Comparison of ENCODE assay signal across 8 mouse cellular contexts in genomic region chr11:108223154-108223553, GRCm38 (mm10).
DNase-seq lines count a peak whose midpoint lies in the region; ATAC-seq and TF ChIP-seq lines count a peak whose summit lies in the region.

No protein-coding gene starts in this region.

- H3K4me1 ChIP-seq in cerebellum, adult 2 months (ENCODE audit: control insufficient read depth, insufficient read depth, low read length): peaks cover 17% of the 10 kb centered on the region; the same call in 1 of the 2 replicates
- H3K4me1 ChIP-seq in spleen, adult 2 months (ENCODE audit: control insufficient read depth, insufficient read depth, insufficient read length): peaks cover 11% of the 10 kb centered on the region; the same call in 1 of the 2 replicates
- H3K4me1 ChIP-seq in limb, embryonic 15.5 days: peaks cover 41% of the 10 kb centered on the region
- H3K4me1 ChIP-seq in midbrain, embryonic 11.5 days (ENCODE audit: control insufficient read depth, insufficient read depth, low read length): peaks cover 7% of the 10 kb centered on the region; the same call in 1 of the 2 replicates

- ATAC-seq in limb, embryonic 15.5 days (ENCODE audit: insufficient number of reproducible peaks, low FRiP score, low TSS enrichment, low read depth): no peak
- peak; percentile 28 for ATAC-seq in neutrophil, adult 5-6 weeks (ENCODE audit: extremely low read depth, insufficient number of reproducible peaks, low FRiP score, poor library complexity, severe bottlenecking)
- ATAC-seq in midbrain, embryonic 11.5 days (ENCODE audit: low FRiP score): no peak

- no peaks in the 10 kb centered on the region for H3K36me3 ChIP-seq in spleen, adult 2 months (ENCODE audit: control insufficient read depth, insufficient read depth, low read length)
- H3K36me3 ChIP-seq in limb, embryonic 15.5 days: no peaks in the 10 kb centered on the region
- H3K36me3 ChIP-seq in midbrain, embryonic 11.5 days (ENCODE audit: control insufficient read depth, insufficient read depth, low read length): no peaks in the 10 kb centered on the region

- H3K4me3 ChIP-seq in cerebellum, adult 2 months (replicated peaks; ENCODE audit: insufficient read depth, low read depth, low read length): no peak overlapping the region
- H3K4me3 ChIP-seq in spleen, adult 2 months (ENCODE audit: extremely low read depth, insufficient read depth, insufficient read length): peak overlapping the region; percentile 47; the same call in 1 of the 2 replicates
- H3K4me3 ChIP-seq in limb, embryonic 15.5 days: no peak overlapping the region
- no peak overlapping the region for H3K4me3 ChIP-seq in midbrain, embryonic 11.5 days (ENCODE audit: low read depth, low read length)

- DNase-seq in cerebellum, postnatal 10 days: peak; percentile 28 to 35
- DNase-seq in cerebellum, adult 2 months: no peak
- DNase-seq in spleen, adult 2 months (ENCODE audit: low read depth in 1 of 2, low spot score in 2 of 2): peak in 1 of 2 experiments; percentile 53
- no peak for DNase-seq in spleen, postnatal 14 days (ENCODE audit: low spot score in 2 of 2)
- no peak for DNase-seq in urinary bladder, postnatal 4 days (ENCODE audit: low spot score in 2 of 2)
- no peak for DNase-seq in midbrain, embryonic 11.5 days (ENCODE audit: low spot score, missing footprints)

- 90% methylated on average over 6 of the region's 6 CpGs for WGBS in cerebellum, adult 2 months
- 6% methylated on average over 6 of the region's 6 CpGs for WGBS in spleen, adult 2 months
- 63% methylated on average over 6 of the region's 6 CpGs for WGBS in limb, embryonic 15.5 days
- 84% methylated on average over 6 of the region's 6 CpGs for WGBS in midbrain, embryonic 11.5 days

- no peaks in the 10 kb centered on the region for H3K9me3 ChIP-seq in limb, embryonic 15.5 days
- H3K9me3 ChIP-seq in midbrain, embryonic 11.5 days (ENCODE audit: control insufficient read depth, low read length): no peaks in the 10 kb centered on the region

- H3K4me2 ChIP-seq in limb, embryonic 15.5 days: no peak overlapping the region
- H3K4me2 ChIP-seq in midbrain, embryonic 11.5 days: no peak overlapping the region

- no peak overlapping the region for H3K9ac ChIP-seq in limb, embryonic 15.5 days
- H3K9ac ChIP-seq in midbrain, embryonic 11.5 days (ENCODE audit: low read length): no peak overlapping the region

- TF ChIP-seq POLR2A in cerebellum, adult 2 months (IDR thresholded peaks at IDR 0.05; ENCODE audit: borderline replicate concordance, insufficient read depth, low read length): no peak
- no peak for TF ChIP-seq POLR2A in spleen, adult 2 months (IDR thresholded peaks at IDR 0.05; ENCODE audit: low read depth, low read length)

- H3K27ac ChIP-seq in cerebellum, adult 2 months (ENCODE audit: insufficient read depth, low read length): no peak overlapping the region
- peak overlapping the region; percentile 85 for H3K27ac ChIP-seq in spleen, adult 2 months (ENCODE audit: insufficient read depth, low read length)
- H3K27ac ChIP-seq in limb, embryonic 15.5 days: peak overlapping the region; percentile 68; the same call in 1 of the 2 replicates
- no peak overlapping the region for H3K27ac ChIP-seq in midbrain, embryonic 11.5 days (ENCODE audit: low read depth, low read length)

- no peaks in the 10 kb centered on the region for H3K27me3 ChIP-seq in cerebellum, adult 2 months (ENCODE audit: control insufficient read depth, insufficient read depth, low read length)
- no peaks in the 10 kb centered on the region for H3K27me3 ChIP-seq in spleen, adult 2 months (ENCODE audit: control insufficient read depth, insufficient read depth, low read length)
- H3K27me3 ChIP-seq in limb, embryonic 15.5 days: no peaks in the 10 kb centered on the region
- H3K27me3 ChIP-seq in midbrain, embryonic 11.5 days (ENCODE audit: control insufficient read depth, insufficient read depth, low read length): no peaks in the 10 kb centered on the region; the same call in 1 of the 2 replicates

- no peak for TF ChIP-seq CTCF in cerebellum, adult 2 months (IDR thresholded peaks at IDR 0.05; ENCODE audit: borderline replicate concordance, insufficient read depth, low read depth, low read length)
- TF ChIP-seq CTCF in spleen, adult 2 months (IDR thresholded peaks at IDR 0.05; ENCODE audit: extremely low read depth, insufficient read depth, insufficient read length, insufficient replicate concordance): no peak

Comparison
In these comparisons a context has a peak if more than half of its experiments do, and no peak if none do; other contexts are left out.
1. DNase-seq: peak in cerebellum, postnatal 10 days (2 of 2); none in cerebellum, adult 2 months (0 of 2), spleen, postnatal 14 days (0 of 2), urinary bladder, postnatal 4 days (0 of 2) and midbrain, embryonic 11.5 days (single experiment).
2. H3K27ac ChIP-seq: peak in spleen, adult 2 months (single experiment) and limb, embryonic 15.5 days (single experiment); none in cerebellum, adult 2 months (single experiment) and midbrain, embryonic 11.5 days (single experiment).